Mouse (Mus musculus) ES-Bruce4 (cell line): ENCODE results near the gene Stk32c.

ENCODE experiments used
- CTCF ChIP-seq: IDR thresholded peaks from one replicate; pipeline ENCODE4 v1.8.1; 2011; ENCODE audit warnings: low read depth, low read length
- POLR2A ChIP-seq: IDR thresholded peaks from one replicate; pipeline ENCODE4 v1.8.1; 2011; ENCODE audit warnings: low read length; ENCODE audit not compliant: insufficient read depth

DNA sequence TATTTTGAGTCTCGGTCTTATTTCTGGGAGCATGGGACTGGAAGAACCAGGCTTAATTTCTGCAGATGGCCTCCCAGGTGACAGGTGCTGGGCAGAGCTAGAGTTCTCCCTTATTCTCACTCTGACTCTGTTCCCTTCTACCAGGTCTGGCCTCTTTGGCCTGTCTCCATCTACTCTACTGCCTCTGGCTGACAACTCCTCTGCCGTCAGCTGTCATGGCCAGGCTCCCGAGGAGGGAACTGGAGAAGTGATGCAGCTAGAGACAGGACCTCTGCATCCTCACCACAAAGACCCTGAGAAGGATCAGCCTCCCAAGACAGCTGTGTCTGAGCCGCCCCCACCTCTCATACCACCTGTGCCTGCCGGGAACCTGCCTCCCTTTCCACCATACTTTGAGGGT lies 41.5 kb upstream of the Stk32c start:
- TF ChIP-seq CTCF (no peak), POLR2A (no peak)
